Mouse (Mus musculus): ENCODE measurements around the gene Tomt.
"Not testable (repeated sequence)": the region's sequence is repeated elsewhere in the genome, so short reads cannot be mapped to it uniquely, and the experiment has no call there.

Gene Tomt

DNA sequence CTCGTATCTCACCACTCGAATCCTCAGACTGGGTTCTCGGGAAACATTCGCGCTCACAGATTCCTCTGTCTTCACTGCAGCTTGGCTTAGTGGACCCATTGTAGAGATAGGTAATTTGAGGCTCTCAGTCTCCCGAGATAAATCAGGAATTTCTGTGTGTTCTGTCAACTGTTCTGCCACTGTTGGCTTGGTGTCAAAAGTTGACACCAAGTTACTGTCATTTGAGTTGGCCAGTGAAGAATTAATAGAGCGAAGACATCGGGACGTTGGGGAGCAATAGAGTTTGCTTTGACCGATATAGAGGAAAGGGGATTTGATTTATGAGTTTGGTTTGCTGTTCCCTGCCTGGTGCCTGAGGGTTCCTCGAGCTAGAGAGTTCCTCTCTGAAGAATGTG, at the start of gene Tomt:
Gene Tomt, minus strand, starts transcription at position 73 of the 395 bp plus-strand sequence.
- DNase-seq (ENCODE audit: low spot score in 2 of 2), result no peak

- DNase-seq (ENCODE audit: low spot score in 2 of 2), result no peak
These were observed 49.7 kb upstream of the Tomt start for GRCm38 (mm10) chr7:101955862-101956261.

GRCm38 (mm10) chr7:101955276-101955675, 49.1 kb upstream of the Tomt start:
- DNase-seq (ENCODE audit: low spot score in 2 of 2), result no peak

DNA sequence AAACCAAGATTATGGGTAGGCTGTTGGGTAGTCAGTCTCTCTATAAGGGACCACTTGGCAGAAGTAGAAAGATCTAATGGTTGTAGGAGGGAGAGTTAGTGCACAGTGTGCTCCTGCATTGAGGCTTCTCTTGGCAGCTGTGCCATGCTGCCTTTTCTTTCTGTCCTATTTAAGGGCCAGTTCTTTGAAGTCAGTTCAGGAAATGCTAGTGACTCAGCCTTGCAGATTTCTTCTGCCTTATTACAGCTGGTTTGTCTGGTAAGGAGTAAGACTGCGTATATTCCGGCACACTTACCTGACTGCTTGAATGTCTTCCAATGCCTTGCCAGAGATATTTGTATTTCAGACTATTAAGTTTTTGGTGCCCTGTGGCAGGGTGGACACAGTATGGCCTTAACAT, 48.0 kb upstream of the Tomt start:
- no peak for DNase-seq (ENCODE audit: low spot score in 2 of 2)

DNA sequence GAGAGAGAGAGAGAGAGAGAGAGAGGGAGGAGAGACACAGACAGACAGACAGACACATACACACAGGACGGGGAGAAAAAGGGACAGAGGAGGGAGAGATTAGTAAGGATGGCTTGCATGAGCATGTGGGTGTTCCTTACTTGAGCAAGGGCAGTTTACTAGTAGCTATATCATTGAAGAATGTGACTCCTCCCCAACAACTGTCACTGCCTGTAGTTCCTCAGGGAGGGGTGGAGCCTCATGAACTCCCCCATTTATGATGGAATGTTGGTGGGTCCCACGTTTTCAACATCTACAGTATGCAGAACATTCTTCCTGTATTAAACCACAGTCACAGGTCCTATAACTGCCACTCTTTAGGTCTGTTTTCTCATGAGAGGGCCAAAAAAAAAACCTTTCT, 45.9 kb upstream of the Tomt start:
- DNase-seq (ENCODE audit: low spot score in 2 of 2), result no peak

- no peak for DNase-seq (ENCODE audit: low spot score in 2 of 2)
These were observed 45.5 kb upstream of the Tomt start for GRCm38 (mm10) chr7:101951648-101952047.

- DNase-seq (ENCODE audit: low spot score in 2 of 2), result not testable (repeated sequence)
These were observed 42.8 kb upstream of the Tomt start for GRCm38 (mm10) chr7:101949008-101949407.

DNA sequence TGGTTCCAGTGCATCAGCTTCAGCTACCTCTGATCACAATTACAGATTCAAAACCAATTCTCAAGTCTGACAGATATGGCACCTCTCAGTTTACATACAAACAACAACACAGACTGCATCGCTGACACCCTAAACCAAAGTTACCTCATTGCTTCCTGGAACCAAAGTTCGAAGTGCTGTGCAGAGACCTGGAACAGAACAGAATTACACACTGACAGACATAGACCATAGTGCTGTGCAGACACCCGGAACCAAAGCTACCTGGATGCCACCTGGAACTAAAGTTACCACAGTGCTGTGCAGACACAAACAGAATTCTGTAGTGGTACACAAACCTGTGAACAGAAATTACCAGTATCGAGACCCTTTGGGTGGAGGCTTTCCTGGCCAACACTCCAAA, 33.6 kb upstream of the Tomt start:
- DNase-seq (ENCODE audit: low spot score in 2 of 2), result no peak

GRCm38 (mm10) chr7:101938348-101938747, 32.2 kb upstream of the Tomt start:
- no peak for DNase-seq (ENCODE audit: low spot score in 2 of 2)

DNA sequence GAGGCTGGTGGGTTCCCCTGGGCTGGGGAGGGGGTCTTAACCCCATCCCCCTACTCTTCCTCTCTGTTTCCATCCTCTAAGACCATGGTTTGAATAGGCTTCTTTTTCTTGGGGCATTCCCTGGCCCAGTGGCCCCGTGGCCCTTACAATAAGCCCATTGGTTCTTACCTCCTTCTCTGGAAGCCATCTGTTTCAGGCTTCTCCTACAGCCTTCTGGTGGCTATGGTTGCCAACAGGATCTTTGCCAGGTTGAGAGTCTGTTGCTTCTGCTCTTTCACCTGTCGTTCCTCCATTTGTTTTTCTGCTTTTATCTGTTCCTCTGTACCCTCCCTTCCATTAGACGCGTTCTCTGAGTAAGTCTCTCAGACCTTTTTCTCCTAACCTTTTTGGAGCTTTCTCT, 31.4 kb upstream of the Tomt start:
- DNase-seq (ENCODE audit: low spot score in 2 of 2), result peak in 1 of 2 experiments; percentile 43

DNA sequence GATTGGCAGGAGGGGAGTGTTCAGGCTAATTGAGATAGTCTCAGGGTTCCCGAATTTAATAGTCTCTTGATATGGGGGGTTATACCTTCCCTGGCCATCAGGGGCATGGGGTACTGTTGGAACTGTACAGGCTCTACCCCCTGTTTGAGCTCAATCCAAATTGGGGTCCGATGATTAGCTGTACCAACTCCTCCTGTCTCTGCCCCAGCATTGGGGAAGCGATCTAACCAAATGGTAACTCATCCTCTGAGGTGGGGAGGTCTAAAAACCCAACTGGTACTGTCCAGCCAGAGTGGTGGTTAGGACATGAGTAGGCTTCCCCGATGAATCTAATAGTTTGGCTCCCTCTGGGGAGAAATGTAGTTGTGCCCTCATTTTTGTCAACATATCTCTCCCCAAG, 30.8 kb upstream of the Tomt start:
- DNase-seq (ENCODE audit: low spot score in 2 of 2), result no peak

DNA sequence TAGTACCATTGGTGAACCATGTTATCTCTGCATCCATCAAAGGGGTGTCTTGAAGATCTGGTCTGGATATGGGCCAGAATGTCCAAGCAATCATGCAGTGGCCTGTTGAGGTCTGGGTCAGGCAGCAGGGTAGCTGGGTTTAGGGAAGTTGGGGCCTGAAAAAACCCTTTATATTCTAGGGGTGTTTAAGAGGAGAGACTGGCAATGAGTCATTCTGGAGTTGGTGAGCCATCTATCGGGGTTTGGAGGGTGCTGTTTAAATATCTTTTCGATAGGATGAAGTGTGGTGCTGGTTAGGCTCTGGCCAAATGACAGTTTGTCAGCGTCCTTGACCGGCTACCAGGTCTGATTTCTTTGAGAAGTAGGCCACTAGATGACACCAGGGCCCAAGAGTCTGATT, 29.8 kb upstream of the Tomt start:
- DNase-seq (ENCODE audit: low spot score in 2 of 2), result no peak

- peak; percentile 78 to 90 for DNase-seq (ENCODE audit: low spot score in 2 of 2)
These were observed 27.6 kb upstream of the Tomt start, which contains the start of the genes Lrrc51 and Numa1 for GRCm38 (mm10) chr7:101933751-101934240. Lrrc51 (minus strand) TSS chr7:101933895. Numa1 (plus strand) TSS chr7:101934111.

- DNase-seq (ENCODE audit: low spot score in 2 of 2), result peak in 1 of 2 experiments; percentile 16
These were observed 27.1 kb upstream of the Tomt start for GRCm38 (mm10) chr7:101933300-101933699.

- no peak for DNase-seq (ENCODE audit: low spot score in 2 of 2)
These were observed 26.4 kb upstream of the Tomt start for GRCm38 (mm10) chr7:101932551-101932950.

DNA sequence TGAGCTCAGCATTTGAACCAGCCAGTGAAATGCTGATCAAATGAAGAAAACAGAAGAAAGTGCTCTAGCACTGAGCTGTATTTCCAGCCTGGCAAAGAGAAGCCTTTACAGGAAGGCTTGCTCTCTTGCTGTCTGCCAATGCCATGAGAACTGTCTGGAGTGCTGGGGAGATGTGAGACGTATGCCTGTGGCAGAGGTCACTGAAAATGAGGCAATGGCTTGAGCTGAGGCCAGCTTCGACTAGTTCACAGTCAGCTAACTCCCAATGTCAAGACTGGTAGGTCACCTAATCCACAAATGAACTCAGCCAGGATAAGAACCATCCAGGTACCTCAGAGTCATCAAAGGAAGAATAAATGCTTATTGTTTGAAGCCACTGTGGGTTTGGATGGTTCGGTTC, 21.9 kb upstream of the Tomt start:
- no peak for DNase-seq (ENCODE audit: low spot score in 2 of 2)

DNA sequence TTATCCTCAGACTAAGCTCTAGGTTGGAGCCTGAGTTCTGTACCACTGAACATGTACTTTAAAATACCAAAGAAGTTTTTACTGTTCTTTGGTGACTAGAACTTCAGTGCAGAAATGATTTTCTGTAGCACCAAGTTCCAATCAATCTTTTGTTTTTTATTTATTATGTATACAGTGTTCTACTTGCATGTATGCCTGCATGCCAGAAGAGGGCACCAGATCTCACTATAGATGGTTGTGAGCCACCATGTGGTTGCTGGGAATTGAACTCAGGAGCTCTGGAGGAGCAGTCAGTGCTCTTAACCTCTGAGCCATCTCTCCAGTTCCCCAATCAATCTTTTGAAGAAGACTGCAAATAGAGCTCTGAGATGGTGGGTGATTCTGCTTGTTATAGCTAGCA, 19.7 kb upstream of the Tomt start:
- DNase-seq (ENCODE audit: low spot score in 2 of 2), result not testable (repeated sequence)

GRCm38 (mm10) chr7:101918071-101918470, 11.9 kb upstream of the Tomt start:
- DNase-seq (ENCODE audit: low spot score in 2 of 2), result peak; percentile 43 to 66

DNA sequence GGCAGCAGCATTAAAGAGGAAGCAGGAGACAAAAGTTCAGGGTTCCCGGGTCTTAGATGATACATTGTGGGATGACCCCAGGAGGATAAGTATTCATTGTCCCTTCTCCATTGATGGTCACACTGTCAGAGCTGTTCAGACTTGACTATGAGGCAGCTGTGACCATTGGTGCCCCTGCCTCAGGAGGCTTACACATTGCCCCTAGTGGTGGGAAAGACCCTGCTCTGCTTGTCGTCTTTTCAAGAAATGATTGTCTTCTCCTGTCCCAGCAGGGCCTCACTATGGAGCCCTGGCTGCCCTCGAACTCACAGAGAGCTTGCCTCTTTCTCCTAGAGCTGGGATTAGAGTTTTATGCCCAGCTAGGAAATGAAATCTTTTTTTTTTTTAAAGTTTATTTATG, 5.8 kb upstream of the Tomt start:
- DNase-seq (ENCODE audit: low spot score in 2 of 2), result no peak

GRCm38 (mm10) chr7:101910138-101910537, 4.0 kb upstream of the Tomt start:
- DNase-seq (ENCODE audit: low spot score in 2 of 2), result no peak

DNA sequence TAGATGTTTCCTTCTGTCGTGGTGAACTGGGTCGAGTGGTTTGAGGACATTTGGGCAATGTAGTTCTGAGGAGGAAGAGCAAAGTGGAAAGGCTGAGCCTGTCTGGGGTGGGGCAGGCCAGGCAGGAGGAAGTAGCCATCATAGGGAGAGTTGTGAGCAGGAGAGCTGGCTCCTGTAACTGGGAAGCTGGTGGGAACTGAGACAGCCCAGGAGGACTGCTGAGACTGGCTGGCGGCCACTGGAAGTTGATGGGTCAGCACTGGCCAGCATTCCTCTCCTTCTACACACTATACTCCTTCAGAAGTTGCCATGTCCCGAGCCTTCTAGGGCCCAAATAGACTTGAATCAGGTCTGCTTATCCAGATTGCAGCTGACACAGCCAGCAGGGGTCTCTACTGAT, 2.2 kb upstream of the Tomt start:
- no peak for DNase-seq (ENCODE audit: low spot score in 2 of 2)

GRCm38 (mm10) chr7:101906696-101907095, 537 bp upstream of the Tomt start:
- no peak for DNase-seq (ENCODE audit: low spot score in 2 of 2)

DNA sequence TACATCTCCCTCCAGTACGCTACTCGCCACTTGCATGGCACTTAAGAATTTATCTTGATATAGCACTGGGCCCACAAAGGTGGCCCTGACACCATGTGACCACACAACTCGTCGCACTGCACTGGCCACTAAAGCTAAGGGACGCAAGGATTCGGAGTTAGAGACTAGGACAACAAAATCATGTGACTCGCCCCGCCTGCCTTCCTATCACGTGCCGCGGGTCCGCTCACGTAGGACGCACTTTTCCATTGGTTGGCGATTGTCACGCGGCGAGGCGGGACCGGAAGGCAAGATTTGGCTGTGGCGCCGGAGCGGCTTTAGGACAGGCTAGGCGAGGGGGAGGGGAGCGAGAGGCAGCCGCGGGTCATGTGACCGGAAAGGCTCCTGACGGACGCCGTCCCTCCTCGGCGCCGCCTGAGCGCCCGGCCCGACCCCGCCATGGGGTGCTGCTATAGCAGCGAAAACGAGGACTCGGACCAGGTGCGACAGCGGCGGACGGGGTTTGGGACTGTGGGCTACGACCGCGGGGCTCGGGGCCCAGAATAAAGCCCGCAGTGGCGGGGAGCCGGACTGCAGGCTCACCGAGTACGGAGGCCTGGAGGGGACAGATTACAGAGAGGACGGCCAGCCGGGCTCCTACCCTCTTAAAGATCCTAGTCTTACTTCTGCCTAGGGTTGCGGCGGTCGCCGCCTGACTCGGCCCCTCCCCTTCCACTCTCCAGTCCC, 435 bp downstream of the Tomt start, which contains the start of gene Lamtor1:
Gene Lamtor1, plus strand, starts transcription at position 344 of the 726 bp plus-strand sequence.
- DNase-seq (ENCODE audit: low spot score in 2 of 2), result peak; percentile 97 to 98

GRCm38 (mm10) chr7:101902846-101903245, 3.3 kb downstream of the Tomt start:
- DNase-seq (ENCODE audit: low spot score in 2 of 2), result no peak

Data from cerebellum, postnatal 4 days (tissue).